Mouse (Mus musculus): ENCODE data around the gene Csdc2.
A peak's percentile ranks its signal among the peaks of the same experiment; 100 is the strongest.

GRCm38 (mm10) chr15:81936679-81937078, at the start of gene Csdc2:
- TF ChIP-seq POLR2AphosphoS2 (IDR thresholded peaks at IDR 0.05; ENCODE audit: insufficient read length, low read depth) (no peak), POLR2A (IDR thresholded peaks at IDR 0.05; ENCODE audit: insufficient read length, low read depth) (peak; percentile 57)
